Mouse (Mus musculus) cerebellum, adult (tissue): ENCODE results near the gene Ppp1r14b.

Experiments
- ATAC-seq: cut with Nextera tagmentation; 2 replicates; pipeline ENCODE4 v1.9.2; 2017; ENCODE audit warnings: mild to moderate bottlenecking, moderate library complexity, mixed read lengths; ENCODE audit not compliant: insufficient number of reproducible peaks, low FRiP score, low TSS enrichment

Ppp1r14b gene

GRCm38 (mm10) chr19:6974211-6975205 lies at the start of gene Ppp1r14b:
Gene Ppp1r14b, plus strand, starts transcription at chr19:6974968.
- ATAC-seq, result no peak

- ATAC-seq, result no peak
Measured at GRCm38 (mm10) chr19:6925307-6925573, 49.5 kb upstream of the Ppp1r14b start, which contains the start of gene Catsperz. Gene Catsperz, minus strand, starts transcription at chr19:6925380.

- no peak for ATAC-seq
Measured at GRCm38 (mm10) chr19:6925611-6926329, 49.0 kb upstream of the Ppp1r14b start.

GRCm38 (mm10) chr19:6926559-6927255 lies 48.1 kb upstream of the Ppp1r14b start:
- no peak for ATAC-seq

- ATAC-seq, result no peak
Measured at GRCm38 (mm10) chr19:6928080-6928479, 46.7 kb upstream of the Ppp1r14b start.

- no peak for ATAC-seq
Measured at GRCm38 (mm10) chr19:6931002-6931401, 43.8 kb upstream of the Ppp1r14b start.

- no peak for ATAC-seq
Measured at GRCm38 (mm10) chr19:6932018-6932417, 42.8 kb upstream of the Ppp1r14b start.

GRCm38 (mm10) chr19:6933102-6933435 lies 41.7 kb upstream of the Ppp1r14b start:
- no peak for ATAC-seq

GRCm38 (mm10) chr19:6933436-6934194 lies 41.2 kb upstream of the Ppp1r14b start:
- ATAC-seq, result peak; percentile 37; the same call in 1 of the 2 replicates

GRCm38 (mm10) chr19:6934195-6934977 lies 40.4 kb upstream of the Ppp1r14b start, which contains the start of gene Kcnk4:
Gene Kcnk4, minus strand, starts transcription at chr19:6934515.
- no peak for ATAC-seq

GRCm38 (mm10) chr19:6936299-6936698 lies 38.5 kb upstream of the Ppp1r14b start:
- ATAC-seq, result no peak

- no peak for ATAC-seq
Measured at GRCm38 (mm10) chr19:6937541-6938465, 37.0 kb upstream of the Ppp1r14b start.

- no peak for ATAC-seq
Measured at GRCm38 (mm10) chr19:6939106-6940002, 35.4 kb upstream of the Ppp1r14b start.

GRCm38 (mm10) chr19:6940396-6941351 lies 34.1 kb upstream of the Ppp1r14b start:
- 0 out of 2 replicates have a peak, but pooled peaks have one; percentile 8 for ATAC-seq

GRCm38 (mm10) chr19:6941372-6942248 lies 33.2 kb upstream of the Ppp1r14b start, which contains the start of gene Bad:
Gene Bad, plus strand, starts transcription at chr19:6941861.
- peak; percentile 70 for ATAC-seq
